Mouse (Mus musculus) limb, embryonic 14.5 days (tissue): Measurements from ENCODE around the gene Lman2. TPM values are rescaled to one million over a fixed set of nuclear protein-coding genes. Genes with fewer than 3 reads are reported as not detected.
A peak's percentile ranks its signal among the peaks of the same experiment; 100 is the strongest.

ENCODE experiments used
- ATAC-seq: fragments of 200-750 bp; cut with Nextera tagmentation; 2 replicates; pipeline ENCODE4 v1.8.0; 2017; ENCODE audit warnings: low read depth, moderate number of reproducible peaks, moderate TSS enrichment; ENCODE audit not compliant: low FRiP score
- DNase-seq: peaks from one replicate; pipeline ENCODE4 v3.0.0-alpha.2; 2015; ENCODE audit warnings: low spot score
- H3K27ac ChIP-seq: fragments of 300-500 bp; sonication (generic); replicated peaks from 2 replicates; pipeline ENCODE4 v1.5.1; 2014; ENCODE audit warnings: low read depth, mild to moderate bottlenecking, low read length, moderate library complexity, mixed read lengths
- H3K27me3 ChIP-seq: fragments of 300-500 bp; sonication (generic); 2 replicates; pipeline ENCODE4 v1.6.1; 2014; ENCODE audit warnings: low read length, mixed read lengths; ENCODE audit not compliant: control insufficient read depth, insufficient read depth
- H3K36me3 ChIP-seq: fragments of 300-500 bp; sonication (generic); 2 replicates; pipeline ENCODE4 v1.6.1; 2014; ENCODE audit warnings: mild to moderate bottlenecking, low read length, moderate library complexity, mixed read lengths; ENCODE audit not compliant: control insufficient read depth, insufficient read depth
- H3K4me1 ChIP-seq: fragments of 300-500 bp; sonication (generic); 2 replicates; pipeline ENCODE4 v1.6.1; 2014; ENCODE audit warnings: antibody characterized with exemption, low read length, mixed read lengths; ENCODE audit not compliant: control insufficient read depth, insufficient read depth
- H3K4me2 ChIP-seq: fragments of 300-500 bp; sonication (generic); replicated peaks from 2 replicates; pipeline ENCODE4 v1.6.1; 2014; ENCODE audit warnings: low read depth, mild to moderate bottlenecking, low read length, moderate library complexity; ENCODE audit not compliant: severe bottlenecking
- H3K4me3 ChIP-seq: fragments of 300-500 bp; sonication (generic); replicated peaks from 2 replicates; pipeline ENCODE4 v1.5.1; 2014; ENCODE audit warnings: low read length
- H3K9ac ChIP-seq: fragments of 300-500 bp; sonication (generic); 2 replicates; pipeline ENCODE4 v1.6.1; 2014; ENCODE audit warnings: mild to moderate bottlenecking, low read depth, low read length, moderate library complexity; ENCODE audit not compliant: severe bottlenecking
- H3K9me3 ChIP-seq: fragments of 300-500 bp; sonication (generic); 2 replicates; pipeline ENCODE4 v1.6.1; 2016; ENCODE audit warnings: low read length; ENCODE audit not compliant: control insufficient read depth
- POLR2A ChIP-seq: fragments of 200-500 bp; IDR thresholded peaks from 2 replicates; pipeline ENCODE4 v1.8.0; 2012; ENCODE audit warnings: inconsistent platforms, mild to moderate bottlenecking, moderate library complexity, borderline replicate concordance; ENCODE audit not compliant: insufficient read depth, insufficient read length; ENCODE audit errors: extremely low read depth
- WGBS: fragments of 180-500 bp; shearing (Covaris S2); extraction: QIAGEN DNeasy Blood & Tissue Kit; methylation state at CpG from one replicate; pipeline ENCODE4 v1.1.7; 2014; 5-methylcytosine and 5-hydroxymethylcytosine counted together
- polyA plus RNA-seq, 2 experiments: library from polyadenylated mRNA; depleted of rRNA in 1 of 2; stranded (reverse) in 1 of 2; unstranded in 1 of 2; fragments of >200 nt; fragmentation: Nextera tagmentation in 1 of 2; extraction: Ambion mirVana in 1 of 2; gene quantifications; 2 replicates each; pipeline versions ENCODE4 v1.2.1 to v1.2.3; 2012 to 2014

The Lman2 gene
- polyA plus RNA-seq, 2 experiments: 84.4 to 101 TPM

DNA sequence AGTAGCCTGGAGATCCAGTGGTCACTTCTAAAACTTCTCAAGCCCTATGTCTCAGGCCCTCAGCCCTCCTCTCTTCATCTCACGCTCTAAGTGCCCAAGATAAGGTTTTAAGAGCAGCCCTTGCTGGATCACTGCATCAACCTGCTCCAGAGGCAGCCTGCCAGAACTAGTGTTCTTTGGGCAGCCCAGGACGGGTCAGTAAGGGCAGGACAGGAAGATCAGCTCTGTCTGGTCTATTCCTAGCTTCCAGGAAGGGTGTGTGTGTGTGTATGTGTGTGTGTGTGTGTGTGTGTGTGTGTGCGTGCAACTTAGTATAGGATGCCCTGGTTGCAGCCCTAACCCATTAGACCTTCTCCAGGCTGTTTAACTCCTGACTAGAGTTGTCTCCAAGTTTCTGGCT is 7.7 kb upstream of the Lman2 start:
- no peaks in the 10 kb centered on the region for H3K36me3 ChIP-seq
- no peaks in the 10 kb centered on the region for H3K27me3 ChIP-seq
- no peaks in the 10 kb centered on the region for H3K4me1 ChIP-seq
- TF ChIP-seq POLR2A: no peak
- ATAC-seq (no peak), DNase-seq (no peak)
- no peak overlapping the region for H3K9ac ChIP-seq
- H3K4me3 ChIP-seq: no peak overlapping the region
- 42% methylated on average over 3 of the region's 3 CpGs for WGBS
- H3K27ac ChIP-seq: no peak overlapping the region
- no peaks in the 10 kb centered on the region for H3K9me3 ChIP-seq
- no peak overlapping the region for H3K4me2 ChIP-seq

DNA sequence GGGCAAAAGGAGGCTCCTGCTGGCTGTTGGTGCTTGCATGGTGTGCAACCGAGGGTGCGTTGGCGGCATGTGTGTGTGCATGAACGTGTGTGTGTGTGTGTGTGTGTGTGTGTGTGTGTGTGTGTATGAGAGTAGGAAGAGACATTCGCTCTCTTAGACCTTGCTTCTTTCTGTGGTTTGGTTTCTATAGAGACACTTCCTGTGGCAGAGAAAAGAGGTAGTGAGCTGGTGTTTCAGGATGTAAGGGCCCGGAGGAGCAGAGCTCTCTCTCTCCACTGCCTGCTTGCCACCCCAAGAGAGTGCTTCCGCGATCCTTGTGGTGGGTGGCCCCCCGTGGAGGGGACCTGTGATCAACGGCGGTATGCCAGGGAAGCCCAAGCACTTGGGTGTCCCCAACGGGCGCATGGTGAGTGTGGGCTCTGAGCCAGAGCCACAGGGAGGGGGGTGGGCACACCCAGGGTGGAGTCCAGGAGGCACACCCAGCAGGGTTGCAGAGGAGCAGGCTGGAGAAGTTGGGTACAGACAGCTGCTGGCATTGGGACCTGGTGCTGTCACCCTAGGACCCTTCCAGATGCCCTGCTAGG is 7.0 kb upstream of the Lman2 start, which contains the start of gene Rgs14:
TSS of gene Rgs14 (plus strand) at position 202 of the 584 bp plus-strand sequence.
- Histone ChIP-seq H3K9ac (no peak within 1 kb of the TSS), H3K36me3 (no peaks in the 10 kb centered on the region), H3K4me1 (no peaks in the 10 kb centered on the region), H3K27me3 (no peaks in the 10 kb centered on the region), H3K27ac (no peak within 1 kb of the TSS), H3K9me3 (no peaks in the 10 kb centered on the region), H3K4me2 (0 out of 2 replicates have a peak within 1 kb of the TSS, but pooled peaks have one; percentile 10), H3K4me3 (no peak within 1 kb of the TSS)
- no peak for ATAC-seq
- WGBS: 59% methylated on average over 13 of the region's 13 CpGs
- TF ChIP-seq POLR2A: no peak
- no peak for DNase-seq

DNA sequence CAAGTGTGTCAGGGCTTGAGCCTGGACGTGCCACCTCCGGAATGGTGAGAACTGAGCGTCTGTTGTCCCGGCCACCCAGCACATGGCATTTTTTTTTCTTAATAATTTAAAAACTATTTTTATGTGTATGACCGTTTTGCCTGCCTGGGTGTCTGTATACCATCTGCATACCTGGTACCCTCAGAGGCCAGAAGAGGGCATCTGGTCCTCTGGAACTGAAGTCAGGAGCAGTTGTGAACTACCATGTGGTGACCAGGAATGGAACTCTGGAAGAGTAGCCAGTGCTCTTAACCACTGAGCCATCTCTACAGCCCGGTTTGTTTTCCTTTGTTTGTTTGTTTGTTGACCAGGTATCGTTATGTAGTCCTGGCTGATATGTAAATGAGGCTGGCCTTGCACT is 5.8 kb upstream of the Lman2 start:
- H3K27me3 ChIP-seq: no peaks in the 10 kb centered on the region
- TF ChIP-seq POLR2A: no peak
- no peak overlapping the region for H3K4me3 ChIP-seq
- no peak overlapping the region for H3K27ac ChIP-seq
- no peaks in the 10 kb centered on the region for H3K36me3 ChIP-seq
- H3K4me1 ChIP-seq: no peaks in the 10 kb centered on the region
- H3K9me3 ChIP-seq: no peaks in the 10 kb centered on the region
- no peak overlapping the region for H3K4me2 ChIP-seq
- WGBS: 68% methylated on average over 7 of the region's 7 CpGs
- no peak for ATAC-seq
- DNase-seq: no peak
- H3K9ac ChIP-seq: no peak overlapping the region

DNA sequence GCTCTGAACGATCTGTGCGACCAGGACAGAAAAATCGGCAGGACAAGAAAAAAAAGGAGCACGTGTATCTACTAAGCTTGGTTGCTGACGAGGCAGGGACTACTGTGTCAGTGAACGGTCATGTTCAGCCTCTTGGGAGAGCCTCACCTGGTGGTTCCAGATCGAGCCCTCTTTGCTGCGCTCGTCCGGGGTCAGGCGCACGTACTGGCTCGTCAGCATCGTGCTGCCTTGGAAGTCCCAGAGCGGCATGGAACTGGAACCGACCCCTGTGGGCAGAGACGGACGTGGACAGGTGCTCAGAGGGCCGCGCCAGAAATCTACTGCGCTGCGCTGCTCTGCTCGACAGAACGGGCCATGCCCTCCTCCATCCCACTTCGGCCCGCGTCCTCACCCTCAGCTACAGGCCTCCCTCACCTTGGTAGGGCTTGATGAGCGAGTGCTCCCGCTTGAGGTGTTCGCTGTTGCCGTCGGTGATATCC is 570 bp downstream of the Lman2 start:
- Histone ChIP-seq H3K4me3 (peak overlapping the region; percentile 94), H3K27ac (peak overlapping the region; percentile 81), H3K4me2 (peak overlapping the region; percentile 66), H3K9ac (peak overlapping the region; percentile 86), H3K4me1 (peaks cover 11% of the 10 kb centered on the region), H3K27me3 (no peaks in the 10 kb centered on the region), H3K36me3 (peaks cover 37% of the 10 kb centered on the region), H3K9me3 (no peaks in the 10 kb centered on the region)
- ATAC-seq: peak; percentile 11
- WGBS: 1% methylated on average over 32 of the region's 32 CpGs
- DNase-seq: no peak
- TF ChIP-seq POLR2A: no peak

DNA sequence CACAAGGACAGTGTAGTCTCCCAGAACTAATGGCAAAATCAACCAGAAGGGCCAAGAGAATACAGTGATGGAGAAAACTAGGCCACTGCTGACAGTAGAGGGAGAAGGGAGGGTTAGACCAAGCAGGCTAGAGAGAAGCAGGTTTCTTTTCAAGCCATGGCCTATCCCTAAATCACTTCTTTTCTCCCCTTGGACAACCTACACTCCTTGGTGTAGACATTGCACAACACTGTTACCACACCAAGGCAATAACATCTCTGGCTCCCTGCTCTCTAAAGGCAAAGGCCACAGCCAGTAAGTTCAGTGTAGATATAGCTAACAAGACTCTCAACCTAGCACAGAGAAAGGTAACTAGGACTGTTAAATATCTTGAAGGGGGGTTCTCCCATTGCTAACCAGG is 1.4 kb downstream of the Lman2 start:
- H3K4me1 ChIP-seq: peaks cover 11% of the 10 kb centered on the region
- H3K9ac ChIP-seq: peak overlapping the region; percentile 86
- no peaks in the 10 kb centered on the region for H3K9me3 ChIP-seq
- DNase-seq (no peak), ATAC-seq (no peak)
- no peak for TF ChIP-seq POLR2A
- no peak overlapping the region for H3K27ac ChIP-seq
- H3K27me3 ChIP-seq: no peaks in the 10 kb centered on the region
- H3K4me3 ChIP-seq: peak overlapping the region; percentile 94
- H3K36me3 ChIP-seq: peaks cover 41% of the 10 kb centered on the region
- peak overlapping the region; percentile 66 for H3K4me2 ChIP-seq
